Mouse (Mus musculus): Measurements from ENCODE around the gene Otor. TPM values are rescaled to one million over a fixed set of nuclear protein-coding genes. Genes with fewer than 3 reads are reported as not detected.

Otor gene
- not detected for total RNA-seq (2021)
- long read RNA-seq, experiment 1: 0 reads
- long read RNA-seq, experiment 2: 0 reads

DNA sequence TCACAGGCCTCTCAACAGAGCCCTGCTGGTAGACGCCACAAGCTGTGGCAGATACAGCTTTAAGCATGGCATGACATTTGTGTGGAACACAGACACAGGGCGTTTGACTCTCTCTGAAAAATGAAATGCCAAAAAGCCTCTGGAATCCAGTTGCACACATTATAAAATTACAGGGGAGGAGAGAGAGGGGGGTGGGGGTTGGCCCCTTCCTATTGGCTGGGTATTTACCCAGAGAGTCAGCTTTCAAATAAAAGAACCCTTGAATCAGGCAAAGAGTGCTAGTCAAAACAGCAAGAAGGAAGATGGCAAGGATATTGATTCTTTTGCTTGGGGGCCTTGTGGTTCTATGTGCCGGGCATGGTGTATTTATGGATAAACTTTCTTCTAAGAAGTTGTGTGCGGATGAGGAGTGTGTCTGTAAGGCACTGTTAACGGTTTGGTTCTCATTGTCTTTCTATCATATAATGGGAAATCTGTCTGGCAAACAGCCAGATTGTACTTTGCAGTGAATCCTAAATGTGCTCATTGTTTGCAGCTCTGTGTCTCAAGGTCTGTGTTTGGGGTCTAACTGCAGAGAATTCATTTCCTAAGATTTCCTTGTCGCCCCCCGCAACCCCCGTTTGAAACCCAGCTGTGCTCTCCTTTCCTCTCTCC is at the start of gene Otor:
Gene Otor, plus strand, starts transcription at position 276 of the 654 bp plus-strand sequence.
- no peak for DNase-seq (ENCODE audit: low spot score in 2 of 2)

DNA sequence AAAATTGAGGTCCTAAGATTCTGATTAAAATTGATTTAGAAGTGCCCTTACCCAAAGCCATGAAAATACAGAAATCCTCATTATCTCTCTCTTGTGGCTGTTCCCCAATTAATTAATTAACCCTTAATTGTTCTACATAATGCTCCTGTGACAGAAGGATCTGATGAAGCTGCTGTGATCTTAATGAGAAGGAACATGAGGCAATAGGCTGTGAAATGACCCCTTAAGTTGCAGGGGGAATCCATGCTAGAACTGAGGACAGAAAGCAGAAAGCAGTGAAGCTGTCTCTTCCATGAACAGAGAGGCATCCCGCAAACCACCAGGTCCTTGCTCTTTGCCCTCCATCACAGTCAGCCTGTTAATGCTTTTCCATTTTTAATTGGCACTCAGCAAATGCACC is 47.0 kb upstream of the Otor start:
- DNase-seq (ENCODE audit: low spot score in 2 of 2): no peak

DNA sequence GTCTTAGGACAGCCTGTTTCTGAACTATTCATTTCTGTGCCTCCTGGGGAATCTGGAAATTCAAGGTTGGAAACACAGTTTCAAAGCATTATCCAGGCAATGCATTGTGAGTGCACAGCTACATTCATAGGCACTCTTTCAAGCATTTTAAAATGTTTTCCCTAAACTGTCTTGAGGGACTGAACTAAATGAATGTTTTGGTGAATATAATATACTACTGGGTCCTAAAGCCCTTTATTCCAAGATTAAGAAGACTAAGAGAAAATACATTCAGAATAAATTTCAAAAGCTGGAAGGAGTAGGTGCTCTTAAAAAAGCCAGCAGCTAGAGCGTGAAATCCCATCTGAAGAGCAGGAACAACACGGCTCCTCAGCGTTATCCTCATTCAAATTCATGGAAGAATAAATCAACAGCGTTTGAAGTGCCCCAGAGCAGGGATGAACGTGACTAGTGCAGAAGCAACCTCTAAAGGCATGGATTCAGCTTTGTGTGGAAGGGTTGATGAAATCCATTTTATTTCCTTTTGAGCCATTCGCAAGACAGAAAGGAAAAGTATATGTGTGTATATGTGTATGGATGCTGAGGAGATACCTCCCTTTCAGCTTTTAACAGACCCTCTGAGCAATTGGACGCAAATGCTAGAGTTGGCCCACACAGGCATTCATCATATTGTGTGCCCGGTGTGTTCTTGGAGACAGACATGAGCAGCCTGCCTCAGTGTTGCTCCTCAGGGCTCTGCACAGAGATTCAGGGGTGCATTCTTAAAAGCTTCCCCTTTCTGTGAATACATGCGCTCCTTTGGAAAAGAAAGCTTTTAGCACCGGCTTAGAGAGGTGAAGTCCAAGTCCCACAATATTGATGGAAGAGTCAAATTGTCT is 45.7 kb upstream of the Otor start:
- no peak for DNase-seq (ENCODE audit: low spot score in 2 of 2)

DNA sequence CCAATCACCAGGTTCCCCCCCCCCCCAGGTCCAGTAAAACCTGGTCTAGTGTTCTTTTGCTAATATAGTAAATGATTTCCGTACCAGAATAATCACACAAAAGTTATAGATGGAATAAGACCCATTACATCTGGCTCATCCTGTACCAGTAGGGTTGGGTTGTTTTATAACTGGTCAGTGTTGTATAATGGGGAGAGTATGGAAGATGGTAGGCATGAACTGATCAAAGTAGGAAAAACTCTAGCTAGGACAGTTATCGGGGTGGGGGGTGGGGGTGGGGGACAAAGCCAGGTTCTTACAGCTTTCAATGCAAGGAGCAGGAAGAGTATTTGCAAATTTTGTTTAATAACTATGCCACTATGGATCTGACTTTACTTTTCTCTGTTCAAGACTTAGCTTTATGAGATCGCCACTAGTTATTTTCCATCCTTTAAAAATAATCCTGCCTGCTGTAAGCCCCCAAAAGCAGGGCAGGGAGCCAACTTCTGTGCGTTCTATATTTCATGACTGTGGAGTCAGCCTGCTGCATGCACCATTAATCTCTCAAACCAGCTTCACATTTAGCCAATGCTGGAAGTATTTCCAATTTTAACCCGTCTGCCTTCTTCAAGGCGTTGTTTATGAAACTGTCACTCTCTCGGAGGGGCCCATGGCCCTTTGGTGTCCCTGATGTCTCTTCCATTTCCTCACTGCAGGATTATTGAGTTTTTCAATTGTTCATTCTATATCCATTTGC is 43.8 kb upstream of the Otor start:
- no peak for DNase-seq (ENCODE audit: low spot score in 2 of 2)

DNA sequence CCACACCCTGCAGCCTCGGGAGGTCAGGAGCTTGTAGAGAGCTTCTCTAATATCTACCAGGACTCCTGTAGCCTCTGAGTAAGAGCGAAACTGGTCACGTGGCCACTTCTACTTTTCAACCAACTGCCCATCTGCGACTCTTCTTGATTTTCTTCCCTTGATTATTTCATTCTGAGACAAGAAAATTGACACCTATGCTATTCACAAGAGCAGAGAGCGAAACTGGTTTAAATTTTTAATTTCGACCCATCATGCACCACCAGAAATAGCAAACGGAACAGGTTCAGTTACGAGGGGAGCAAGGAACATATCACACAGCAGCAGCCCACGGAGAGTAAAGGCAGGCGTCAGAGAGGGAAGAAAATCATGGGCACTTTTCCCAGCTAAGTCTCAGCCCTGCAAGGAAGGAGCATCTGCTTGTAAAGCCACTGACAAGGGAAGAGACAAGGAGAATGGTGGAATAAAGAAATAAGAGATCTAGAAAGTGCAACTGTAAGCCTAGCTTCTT is 43.1 kb upstream of the Otor start:
- DNase-seq (ENCODE audit: low spot score in 2 of 2): no peak

DNA sequence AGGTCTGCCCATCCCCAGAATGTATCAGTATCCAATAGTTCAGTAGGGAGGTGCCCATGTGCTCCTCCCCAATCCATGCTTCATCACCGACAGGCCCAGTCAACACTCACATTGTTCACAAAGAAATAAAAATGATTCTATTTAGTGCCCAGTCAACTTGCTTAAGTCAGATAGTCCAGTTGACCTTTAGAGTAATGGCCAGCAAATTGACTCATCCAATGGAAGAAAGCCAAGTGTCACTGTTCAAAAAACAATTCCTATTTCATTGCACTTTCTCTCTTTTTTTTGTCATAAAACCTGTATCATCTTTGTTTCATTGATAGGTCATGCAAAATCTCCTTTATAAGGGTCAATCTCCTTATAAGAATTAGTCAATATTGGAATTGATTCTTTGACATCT is 36.7 kb upstream of the Otor start:
- peak in 1 of 2 experiments; percentile 2 for DNase-seq (ENCODE audit: low spot score in 2 of 2)

DNA sequence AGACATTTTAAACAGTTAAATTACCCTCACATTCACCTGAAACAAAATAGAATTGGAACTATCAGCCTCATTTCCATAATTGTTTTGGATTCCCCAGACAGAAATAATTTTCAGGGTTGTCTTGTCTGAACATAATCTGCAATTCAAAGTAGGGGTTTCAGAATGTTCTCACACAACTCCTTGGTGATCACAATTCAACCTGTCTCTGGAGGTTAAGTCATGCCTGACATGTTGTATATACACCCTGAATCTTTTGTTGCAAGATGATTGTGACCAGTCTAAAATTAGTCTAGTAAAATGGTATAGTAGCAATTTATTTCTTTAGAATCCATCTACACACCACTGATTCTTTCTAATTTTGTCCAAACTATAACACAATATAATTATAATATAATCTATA is 23.0 kb upstream of the Otor start:
- DNase-seq (ENCODE audit: low spot score in 2 of 2): no peak

DNA sequence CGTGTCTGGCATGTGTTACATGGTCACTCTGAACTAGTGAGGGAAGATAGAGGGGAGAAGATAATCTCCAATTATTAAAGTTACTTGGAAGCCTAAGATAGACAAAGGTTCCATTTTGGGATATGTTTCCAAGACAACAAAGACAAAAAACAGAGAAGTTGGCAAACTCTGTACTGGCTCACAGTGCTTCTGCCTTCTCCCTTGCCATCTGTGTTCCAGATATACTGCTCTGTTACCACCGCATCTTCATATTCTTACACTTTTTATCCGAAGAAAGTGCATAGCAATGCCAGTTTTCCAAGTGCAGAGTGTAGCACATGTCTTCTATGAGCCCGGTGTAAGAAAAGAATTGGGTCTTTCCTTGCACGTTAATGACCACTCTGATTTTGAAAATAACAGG is 21.5 kb upstream of the Otor start:
- DNase-seq (ENCODE audit: low spot score in 2 of 2): no peak

DNA sequence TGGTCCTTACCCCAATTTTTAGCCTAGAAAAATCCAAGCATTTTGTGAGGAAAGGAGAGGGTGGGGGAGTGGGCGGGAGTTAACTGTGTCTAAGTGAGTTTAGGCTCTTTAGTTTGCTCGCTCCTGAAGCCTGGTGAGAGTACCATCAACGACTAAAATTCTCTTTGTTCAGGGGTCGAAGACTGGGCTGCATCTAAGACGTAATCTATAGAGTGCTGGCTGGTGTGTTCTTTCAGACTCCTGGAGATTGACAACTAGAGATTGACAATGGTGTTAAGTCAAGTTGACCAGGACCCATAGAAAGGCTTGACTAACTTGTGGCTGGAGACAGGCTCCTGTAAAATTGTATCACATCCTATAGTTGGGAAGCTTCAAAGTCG is 15.9 kb upstream of the Otor start:
- DNase-seq (ENCODE audit: low spot score in 2 of 2): no peak

DNA sequence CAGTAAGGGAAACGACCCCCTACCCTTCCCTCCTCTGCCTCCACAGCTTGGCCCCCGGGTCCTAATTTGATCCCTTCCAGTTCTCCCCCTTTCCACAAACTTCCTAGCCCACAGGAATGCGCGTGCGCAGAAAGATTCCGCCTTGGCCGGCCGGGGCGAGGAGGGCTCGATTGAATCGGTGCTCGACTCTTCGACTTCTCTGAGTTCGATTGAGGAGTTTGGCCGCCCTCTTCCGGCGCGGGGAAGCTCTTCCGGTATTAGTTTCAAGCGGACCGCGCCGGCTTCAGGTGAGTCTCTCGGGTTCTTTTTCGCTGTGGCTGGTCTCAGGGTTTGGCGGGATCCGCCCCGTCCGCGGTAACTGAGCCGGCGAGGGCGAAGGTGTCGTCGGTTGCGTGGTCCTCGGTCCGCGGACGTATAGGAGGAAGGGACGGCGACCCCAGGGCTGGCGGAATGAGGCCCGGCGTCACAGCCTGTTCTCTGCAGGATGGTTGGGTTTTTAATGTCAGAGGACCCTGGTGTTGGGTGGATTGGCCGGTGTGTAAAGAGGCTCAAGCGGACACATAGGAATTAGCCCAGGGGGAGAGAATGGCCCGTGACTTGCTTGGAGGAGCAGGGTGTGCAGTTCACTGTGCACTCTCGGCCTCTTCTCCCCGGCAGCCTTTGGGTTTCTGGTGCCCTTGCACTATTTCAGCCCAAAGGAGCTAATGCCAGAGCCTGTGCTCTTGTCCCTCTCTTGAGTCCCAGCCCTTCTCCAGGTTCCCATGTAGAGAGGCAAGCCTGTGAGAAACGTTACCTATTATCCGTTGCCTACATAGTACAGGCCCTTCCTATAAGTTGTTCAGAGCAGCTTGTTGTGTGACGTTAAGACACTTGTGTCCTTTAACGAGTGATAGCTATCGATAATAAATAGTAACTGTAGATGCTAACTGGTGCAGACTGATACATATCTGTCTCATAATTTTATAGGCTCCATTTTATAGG is 15.2 kb upstream of the Otor start, which contains the start of gene Snrpb2:
Gene Snrpb2, plus strand, starts transcription at position 228 of the 981 bp plus-strand sequence.
- peak; percentile 83 to 89 for DNase-seq (ENCODE audit: low spot score in 2 of 2)

DNA sequence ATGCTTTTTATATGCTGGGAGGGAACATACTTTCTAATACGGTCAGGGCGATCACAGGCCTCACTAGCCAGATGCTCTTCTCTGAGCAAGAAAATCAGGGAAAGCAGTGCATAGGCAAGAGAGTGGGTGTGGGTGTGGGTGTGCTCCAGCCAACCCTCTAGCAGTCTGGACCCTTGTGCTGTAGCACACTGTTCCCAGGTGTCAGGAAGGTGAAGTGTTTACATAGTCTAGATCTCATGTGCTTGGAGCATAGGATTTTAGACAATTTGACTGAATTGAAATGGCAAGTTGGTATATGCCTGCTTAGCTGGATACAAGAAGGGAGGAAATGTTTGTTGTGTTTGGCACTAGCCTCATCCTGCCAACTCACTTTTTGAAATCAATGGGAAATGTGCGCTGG is 12.4 kb upstream of the Otor start:
- DNase-seq (ENCODE audit: low spot score in 2 of 2): no peak

DNA sequence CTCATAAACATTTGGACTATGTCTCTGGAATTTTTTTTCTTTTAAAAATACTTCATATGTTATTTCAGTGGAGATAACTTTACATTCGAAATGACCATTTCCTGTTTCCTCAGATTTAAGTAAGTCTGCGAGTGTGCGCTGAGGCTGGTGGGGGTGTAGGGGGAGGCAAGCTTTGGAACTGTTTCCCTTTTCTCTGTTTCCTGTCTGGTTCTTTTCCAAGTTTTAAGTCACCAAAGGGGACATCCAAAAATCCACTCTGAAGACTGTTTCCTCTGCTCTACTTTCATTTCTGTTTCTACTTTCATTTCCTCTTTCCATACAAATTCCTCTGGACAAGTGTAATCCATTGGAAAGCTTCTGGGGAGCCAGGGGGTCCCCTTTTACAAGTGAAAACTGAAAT is 3.4 kb downstream of the Otor start:
- no peak for DNase-seq (ENCODE audit: low spot score in 2 of 2)

DNA sequence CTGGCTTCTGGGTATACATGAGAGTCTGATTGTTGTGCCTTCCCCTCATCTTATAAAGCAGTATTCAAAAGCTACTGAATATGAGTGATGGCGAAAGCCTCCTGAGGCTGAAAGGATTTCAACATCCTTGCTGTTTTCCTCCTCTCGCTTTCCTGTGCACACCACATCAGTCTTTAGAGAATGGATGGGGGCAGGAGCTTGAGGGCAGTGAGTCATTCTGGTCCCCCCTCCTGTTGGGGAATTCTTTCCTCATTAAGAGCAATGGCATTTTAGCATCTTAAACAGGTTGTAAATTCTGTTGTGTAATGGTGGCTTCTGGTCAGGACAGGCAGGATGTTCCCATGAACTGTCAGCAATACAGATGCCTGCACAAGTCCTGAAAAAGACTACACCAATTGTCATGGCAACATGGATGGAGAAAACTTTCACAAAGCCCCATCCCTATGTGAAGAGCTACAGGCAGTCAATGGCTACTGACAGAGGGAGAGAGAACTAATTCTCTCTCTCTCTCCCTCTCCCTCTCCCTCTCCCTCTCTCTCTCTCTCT is 6.7 kb downstream of the Otor start:
- DNase-seq (ENCODE audit: low spot score in 2 of 2): no peak

DNA sequence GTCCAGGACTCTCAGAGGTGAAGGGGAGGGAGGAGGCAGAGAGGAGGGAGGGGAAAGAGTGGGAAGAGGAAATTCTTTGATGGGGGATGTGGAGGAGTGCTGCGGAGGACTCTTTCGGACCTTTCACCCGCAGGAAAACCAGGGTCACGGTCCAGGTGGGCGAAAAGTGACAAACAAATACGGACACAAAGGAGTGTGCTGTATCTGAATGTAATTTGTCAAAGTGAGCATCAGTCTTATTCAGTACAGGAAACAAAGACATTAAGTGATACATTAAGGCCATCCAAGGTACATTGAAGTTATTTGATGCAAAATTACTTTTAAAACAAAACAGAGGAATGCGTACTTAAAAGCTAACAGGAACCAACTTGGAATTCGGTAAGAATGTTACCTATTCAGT is 11.6 kb downstream of the Otor start:
- no peak for DNase-seq (ENCODE audit: low spot score in 2 of 2)

DNA sequence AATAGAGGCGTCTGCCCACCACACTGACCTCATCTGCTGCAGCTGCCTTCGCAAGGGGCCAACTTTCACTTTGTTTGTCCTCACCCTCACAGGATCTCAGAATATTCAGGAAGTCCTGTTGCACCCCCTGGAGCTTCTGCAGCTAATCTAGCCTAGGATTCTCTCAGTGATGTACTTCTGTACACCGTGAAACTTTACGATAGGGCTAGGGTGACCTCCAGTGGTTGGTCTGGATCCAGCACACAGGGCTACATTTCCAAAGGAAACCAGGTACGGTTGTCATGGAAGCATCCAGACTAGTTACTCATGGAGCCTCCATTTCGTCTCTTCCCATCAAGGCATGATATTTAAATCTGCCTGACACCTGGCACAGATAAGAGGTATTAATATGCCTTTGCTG is 15.5 kb downstream of the Otor start:
- DNase-seq (ENCODE audit: low spot score in 2 of 2): peak; percentile 28 to 29

DNA sequence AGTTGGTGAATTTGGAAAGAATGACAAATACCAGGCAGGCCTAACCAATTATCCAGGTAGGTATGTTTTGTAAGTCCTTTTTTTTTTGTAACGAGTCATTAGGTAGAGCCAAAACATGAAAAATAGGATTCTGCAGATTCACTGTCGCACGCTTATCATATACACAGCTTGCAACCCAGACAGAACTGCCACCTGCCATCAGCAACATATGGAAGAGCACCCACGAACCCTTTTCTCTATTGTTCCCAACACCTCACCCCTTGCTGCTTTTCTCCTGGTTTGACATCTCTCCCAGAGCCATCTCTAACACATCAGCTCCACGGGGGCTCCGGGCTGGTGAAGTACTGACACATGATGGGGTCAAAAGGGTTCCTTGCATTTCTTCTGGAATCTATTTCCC is 16.5 kb downstream of the Otor start:
- DNase-seq (ENCODE audit: low spot score in 2 of 2): no peak

DNA sequence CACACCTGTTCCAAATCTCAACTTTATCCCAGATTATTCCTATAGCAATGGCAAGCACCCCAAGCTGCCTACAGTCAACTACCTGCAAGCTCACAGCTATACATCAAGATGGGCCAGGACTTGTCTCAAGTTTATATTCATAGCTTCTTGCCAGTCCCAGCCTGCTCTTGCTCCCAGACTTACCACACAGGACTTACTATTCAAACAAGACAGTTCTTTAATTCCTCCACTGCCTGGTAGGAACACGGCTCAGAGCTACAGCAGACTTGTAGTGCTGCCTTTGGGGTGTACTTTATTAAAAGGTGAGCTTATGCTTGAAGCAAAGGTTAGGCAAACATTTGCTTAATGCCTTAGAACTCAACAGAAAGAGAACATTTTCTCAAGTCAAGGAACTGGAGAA is 18.9 kb downstream of the Otor start:
- no peak for DNase-seq (ENCODE audit: low spot score in 2 of 2)

DNA sequence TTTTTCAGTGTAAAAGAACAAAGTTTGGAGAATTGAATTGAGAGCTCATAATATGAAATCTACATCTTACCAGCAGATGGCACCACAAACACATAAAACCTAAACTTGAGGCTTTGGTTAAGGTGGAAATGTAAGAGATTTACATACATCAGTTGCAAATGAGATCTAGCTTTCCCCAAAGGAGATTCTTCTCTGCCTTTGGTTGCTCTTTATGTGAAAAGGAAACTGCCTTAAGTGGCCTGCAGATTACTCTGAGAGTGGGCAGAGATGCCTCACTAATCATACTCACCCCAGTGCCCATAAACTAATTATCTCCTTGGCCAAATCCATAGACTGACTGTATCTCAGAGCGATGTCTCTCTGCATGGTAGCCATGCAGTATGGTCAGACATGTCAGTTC is 35.6 kb downstream of the Otor start:
- DNase-seq (ENCODE audit: low spot score in 2 of 2): no peak

DNA sequence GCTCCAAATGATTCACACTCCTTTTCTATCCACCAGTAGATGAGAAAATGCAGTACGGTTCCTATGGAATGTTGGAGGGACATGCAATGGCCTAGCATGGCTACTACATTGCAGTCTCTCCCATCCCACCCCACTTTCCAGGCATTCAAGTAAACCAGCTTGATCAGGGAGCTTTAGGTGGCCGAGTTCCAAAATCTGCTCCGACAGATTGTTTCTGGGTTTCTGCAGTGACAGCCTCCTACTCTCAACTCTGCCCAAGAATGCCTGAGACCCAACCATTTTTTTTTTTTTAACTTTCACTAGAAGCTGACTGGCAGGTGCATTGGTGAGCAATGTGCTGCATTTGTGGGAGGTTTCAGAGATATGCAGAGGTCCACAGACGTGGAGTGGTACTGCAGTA is 36.4 kb downstream of the Otor start:
- no peak for DNase-seq (ENCODE audit: low spot score in 2 of 2)

DNA sequence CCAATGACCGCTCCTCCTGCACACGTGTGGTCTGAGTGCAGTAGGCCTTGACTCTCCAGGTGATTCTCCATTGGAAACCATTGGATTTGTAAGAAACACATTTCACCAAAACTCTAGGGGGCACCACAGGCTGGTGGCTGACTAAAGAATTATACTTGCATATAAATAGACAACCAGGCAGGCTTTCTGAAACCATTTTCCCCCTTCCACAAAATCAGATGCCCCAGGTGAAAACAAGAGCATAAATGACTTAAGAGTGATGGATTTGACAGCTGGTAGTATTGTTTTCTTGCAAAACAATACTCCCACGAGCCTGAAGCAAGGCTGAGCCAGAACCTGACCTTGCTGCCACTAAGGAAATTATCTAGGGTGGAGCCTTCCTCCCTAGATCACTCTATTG is 39.2 kb downstream of the Otor start:
- no peak for DNase-seq (ENCODE audit: low spot score in 2 of 2)

All from adrenal gland, adult 18-20 months (tissue).